Mouse (Mus musculus) embryonic facial prominence, embryonic 14.5 days (tissue): ENCODE data around the gene Upf3b. TPM values are rescaled to one million over a fixed set of nuclear protein-coding genes. Genes with fewer than 3 reads are reported as not detected.
"Not testable (repeated sequence)": the region's sequence is repeated elsewhere in the genome, so short reads cannot be mapped to it uniquely, and the experiment has no call there.

Experiments used
- ATAC-seq: fragments of 200-750 bp; cut with Nextera tagmentation; 2 replicates; pipeline ENCODE4 v1.8.0; 2017; ENCODE audit warnings: low read depth, moderate number of reproducible peaks, moderate TSS enrichment
- DNase-seq: peaks from one replicate; pipeline ENCODE4 v3.0.0-alpha.2; 2015; ENCODE audit warnings: low spot score
- H3K27ac ChIP-seq: fragments of 300-500 bp; sonication (generic); replicated peaks from 2 replicates; pipeline ENCODE4 v1.5.1; 2014; ENCODE audit warnings: low read depth, mild to moderate bottlenecking, low read length, moderate library complexity
- H3K27me3 ChIP-seq: fragments of 300-500 bp; sonication (generic); replicated peaks from 2 replicates; pipeline ENCODE4 v1.6.1; 2014; ENCODE audit warnings: low read length; ENCODE audit not compliant: control insufficient read depth, insufficient read depth
- H3K36me3 ChIP-seq: fragments of 300-500 bp; sonication (generic); 2 replicates; pipeline ENCODE4 v1.6.1; 2014; ENCODE audit warnings: low read length, mixed read lengths; ENCODE audit not compliant: control insufficient read depth, insufficient read depth
- H3K4me1 ChIP-seq: fragments of 300-500 bp; sonication (generic); 2 replicates; pipeline ENCODE4 v1.6.1; 2014; ENCODE audit warnings: antibody characterized with exemption, low read length; ENCODE audit not compliant: control insufficient read depth, insufficient read depth
- H3K4me2 ChIP-seq: fragments of 300-500 bp; sonication (generic); 2 replicates; pipeline ENCODE4 v1.6.1; 2014; ENCODE audit warnings: low read depth, mild to moderate bottlenecking, low read length, moderate library complexity, mixed read lengths
- H3K4me3 ChIP-seq: fragments of 300-500 bp; sonication (generic); 2 replicates; pipeline ENCODE4 v1.5.1; 2014; ENCODE audit warnings: low read depth, mild to moderate bottlenecking, low read length
- H3K9ac ChIP-seq: fragments of 300-500 bp; sonication (generic); 2 replicates; pipeline ENCODE4 v1.6.1; 2014; ENCODE audit warnings: low read depth, mild to moderate bottlenecking, low read length, moderate library complexity, mixed read lengths
- H3K9me3 ChIP-seq: fragments of 300-500 bp; sonication (generic); 2 replicates; pipeline ENCODE4 v1.6.1; 2016; ENCODE audit warnings: low read length; ENCODE audit not compliant: control insufficient read depth
- WGBS: fragments of 180-500 bp; shearing (Covaris S2); extraction: QIAGEN DNeasy Blood & Tissue Kit; methylation state at CpG from one replicate; pipeline ENCODE4 v1.1.7; 2014; 5-methylcytosine and 5-hydroxymethylcytosine counted together
- polyA plus RNA-seq: library from polyadenylated mRNA; unstranded; fragments of >200 nt; fragmentation: Nextera tagmentation; extraction: Ambion mirVana; gene quantifications from 2 replicates; pipeline ENCODE4 v1.2.1, GENCODE M21; 2014

The Upf3b gene
- polyA plus RNA-seq = 12.2 and 13.4 TPM in 2 replicates

GRCm38 (mm10) chrX:37110193-37110880, at the start of gene Upf3b:
Upf3b (minus strand) TSS chrX:37110322.
- 25% methylated on average over 30 of the region's 30 CpGs for WGBS
- Histone ChIP-seq H3K4me3 (peak within 1 kb of the TSS; percentile 56), H3K27ac (peak within 1 kb of the TSS; percentile 65), H3K9me3 (no peaks in the 10 kb centered on the region), H3K4me2 (peak within 1 kb of the TSS; percentile 74), H3K27me3 (no peaks in the 10 kb centered on the region), H3K9ac (peak within 1 kb of the TSS; percentile 66), H3K36me3 (no peaks in the 10 kb centered on the region), H3K4me1 (no peaks in the 10 kb centered on the region)
- DNase-seq (peak; percentile 97), ATAC-seq (peak; percentile 99)

GRCm38 (mm10) chrX:37157839-37158238, 47.7 kb upstream of the Upf3b start:
- Histone ChIP-seq H3K4me1 (no peaks in the 10 kb centered on the region), H3K9ac (no peak overlapping the region), H3K9me3 (no peaks in the 10 kb centered on the region), H3K27ac (no peak overlapping the region), H3K27me3 (no peaks in the 10 kb centered on the region), H3K4me2 (no peak overlapping the region), H3K36me3 (no peaks in the 10 kb centered on the region), H3K4me3 (no peak overlapping the region)
- no peak for ATAC-seq
- WGBS = 58% methylated on average over 4 of the region's 4 CpGs
- DNase-seq = no peak

GRCm38 (mm10) chrX:37144954-37145353, 34.8 kb upstream of the Upf3b start:
- Histone ChIP-seq H3K9ac (no peak overlapping the region), H3K9me3 (no peaks in the 10 kb centered on the region), H3K27me3 (no peaks in the 10 kb centered on the region), H3K4me2 (no peak overlapping the region), H3K4me1 (no peaks in the 10 kb centered on the region), H3K36me3 (peaks cover 26% of the 10 kb centered on the region; the same call in 1 of the 2 replicates), H3K4me3 (no peak overlapping the region), H3K27ac (no peak overlapping the region)
- DNase-seq (peak; percentile 10), ATAC-seq (no peak)
- WGBS = 93% methylated on average over 2 of the region's 2 CpGs

- not testable (repeated sequence) for DNase-seq, H3K27ac ChIP-seq, ATAC-seq, H3K4me2 ChIP-seq, H3K9ac ChIP-seq, H3K4me1 ChIP-seq, H3K27me3 ChIP-seq, H3K4me3 ChIP-seq, H3K9me3 ChIP-seq
- WGBS = 75% methylated on average over 1 of the region's 4 CpGs
- peaks cover 26% of the 10 kb centered on the region; the same call in 1 of the 2 replicates for H3K36me3 ChIP-seq
Measured at GRCm38 (mm10) chrX:37144498-37144897, 34.4 kb upstream of the Upf3b start.

GRCm38 (mm10) chrX:37141732-37142131, 31.6 kb upstream of the Upf3b start:
- no peak overlapping the region for H3K9ac ChIP-seq
- 88% methylated on average over 3 of the region's 3 CpGs for WGBS
- H3K4me2 ChIP-seq = no peak overlapping the region
- H3K36me3 ChIP-seq = peaks cover 41% of the 10 kb centered on the region; the same call in 1 of the 2 replicates
- DNase-seq = no peak
- H3K27me3 ChIP-seq = no peaks in the 10 kb centered on the region
- no peak for ATAC-seq
- H3K4me3 ChIP-seq = no peak overlapping the region
- no peaks in the 10 kb centered on the region for H3K4me1 ChIP-seq
- no peak overlapping the region for H3K27ac ChIP-seq
- no peaks in the 10 kb centered on the region for H3K9me3 ChIP-seq

GRCm38 (mm10) chrX:37126671-37127358, 16.7 kb upstream of the Upf3b start, which contains the start of gene Nkap:
Nkap (plus strand) TSS chrX:37126795.
- Histone ChIP-seq H3K36me3 (no peaks in the 10 kb centered on the region), H3K27me3 (no peaks in the 10 kb centered on the region), H3K4me2 (peak within 1 kb of the TSS; percentile 61), H3K4me3 (peak within 1 kb of the TSS; percentile 63), H3K9ac (peak within 1 kb of the TSS; percentile 85), H3K27ac (peak within 1 kb of the TSS; percentile 67; the same call in 1 of the 2 replicates), H3K4me1 (no peaks in the 10 kb centered on the region), H3K9me3 (no peaks in the 10 kb centered on the region)
- WGBS = 27% methylated on average over 47 of the region's 58 CpGs
- DNase-seq (peak; percentile 79), ATAC-seq (peak; percentile 95)

GRCm38 (mm10) chrX:37125511-37125910, 15.4 kb upstream of the Upf3b start:
- Histone ChIP-seq H3K4me3 (no peak overlapping the region), H3K27me3 (no peaks in the 10 kb centered on the region), H3K9ac (no peak overlapping the region), H3K27ac (no peak overlapping the region), H3K4me2 (no peak overlapping the region), H3K36me3 (no peaks in the 10 kb centered on the region), H3K9me3 (no peaks in the 10 kb centered on the region), H3K4me1 (no peaks in the 10 kb centered on the region)
- ATAC-seq (no peak), DNase-seq (no peak)
- WGBS = 92% methylated on average over 7 of the region's 7 CpGs

GRCm38 (mm10) chrX:37120212-37120611, 10.1 kb upstream of the Upf3b start:
- Histone ChIP-seq H3K4me1 (no peaks in the 10 kb centered on the region), H3K9ac (no peak overlapping the region), H3K27me3 (no peaks in the 10 kb centered on the region), H3K9me3 (no peaks in the 10 kb centered on the region), H3K4me2 (no peak overlapping the region), H3K27ac (no peak overlapping the region), H3K4me3 (no peak overlapping the region), H3K36me3 (no peaks in the 10 kb centered on the region)
- 75% methylated on average over 5 of the region's 5 CpGs for WGBS
- DNase-seq (no peak), ATAC-seq (no peak)
